Mouse (Mus musculus) spleen, adult 2 months (tissue): ENCODE data around the gene Spred2. TPM values are rescaled to one million over a fixed set of nuclear protein-coding genes. Genes with fewer than 3 reads are reported as not detected.

Source experiments
- DNase-seq, 2 experiments: peaks; one replicate each; pipeline versions ENCODE4 v3.0.0 to v3.0.0-alpha.2; 2012 to 2021; ENCODE audit warnings: low spot score in 2 of 2, low read depth in 1 of 2
- H3K27ac ChIP-seq: fragments of 200-500 bp; 2 replicates; pipeline ENCODE4 v1.5.1; 2012; ENCODE audit warnings: low read length, inconsistent platforms; ENCODE audit not compliant: insufficient read depth
- H3K27me3 ChIP-seq: fragments of 200-500 bp; 2 replicates; pipeline ENCODE4 v1.6.1; 2012; ENCODE audit warnings: mild to moderate bottlenecking, moderate library complexity, low read length, inconsistent platforms; ENCODE audit not compliant: control insufficient read depth, insufficient read depth
- H3K36me3 ChIP-seq: fragments of 200-500 bp; 2 replicates; pipeline ENCODE4 v1.6.1; 2012; ENCODE audit warnings: mild to moderate bottlenecking, low read length, inconsistent platforms; ENCODE audit not compliant: control insufficient read depth, insufficient read depth
- H3K4me1 ChIP-seq: fragments of 200-500 bp; 2 replicates; pipeline ENCODE4 v1.6.1; 2011; ENCODE audit warnings: inconsistent platforms; ENCODE audit not compliant: control insufficient read depth, insufficient read depth, insufficient read length
- H3K4me3 ChIP-seq: fragments of 200-500 bp; 2 replicates; pipeline ENCODE4 v1.5.1; 2011; ENCODE audit warnings: mild to moderate bottlenecking, inconsistent platforms; ENCODE audit not compliant: insufficient read depth, insufficient read length; ENCODE audit errors: extremely low read depth
- CTCF ChIP-seq: fragments of 200-500 bp; IDR thresholded peaks from 2 replicates; pipeline ENCODE4 v1.5.1; 2011; ENCODE audit warnings: mild to moderate bottlenecking, inconsistent platforms; ENCODE audit not compliant: insufficient read depth, insufficient read length, insufficient replicate concordance; ENCODE audit errors: extremely low read depth
- POLR2A ChIP-seq: fragments of 200-500 bp; IDR thresholded peaks from 2 replicates; pipeline ENCODE4 v1.6.1; 2011; ENCODE audit warnings: low read depth, low read length, inconsistent platforms
- WGBS: fragments of 180-500 bp; shearing (Covaris S2); methylation state at CpG from one replicate; pipeline ENCODE4 v1.1.7; 2018; 5-methylcytosine and 5-hydroxymethylcytosine counted together
- polyA plus RNA-seq: library from polyadenylated mRNA; depleted of rRNA; stranded (reverse); fragments of >200 nt; gene quantifications from 2 replicates; pipeline ENCODE4 v1.2.3, GENCODE M21; 2012

The Spred2 gene
- polyA plus RNA-seq, 1 experiment: 5.7 TPM

DNA sequence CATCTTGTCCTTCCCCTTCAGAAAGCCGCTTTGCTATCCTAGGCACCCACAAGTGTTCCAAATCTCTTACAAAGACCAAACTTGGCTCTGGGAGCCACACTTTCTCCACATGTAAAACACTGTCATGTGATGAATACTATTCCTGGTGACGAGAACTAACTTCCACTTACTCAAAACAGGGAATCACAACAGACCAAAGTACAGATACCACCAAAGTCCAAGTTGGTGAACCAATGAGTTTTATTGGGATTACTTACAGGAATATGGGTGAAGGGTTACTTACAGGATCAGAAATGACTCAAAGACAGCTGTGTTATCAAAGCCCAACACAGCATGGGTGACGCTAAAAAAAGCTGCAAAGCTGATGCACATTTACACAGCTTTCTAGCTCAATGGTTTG lies 30.9 kb upstream of the Spred2 start:
- DNase-seq: no peak
- Histone ChIP-seq H3K27me3 (no peaks in the 10 kb centered on the region), H3K4me3 (no peak overlapping the region), H3K4me1 (peaks cover 2% of the 10 kb centered on the region; the same call in 1 of the 2 replicates), H3K27ac (no peak overlapping the region), H3K36me3 (no peaks in the 10 kb centered on the region)
- WGBS: 92% methylated on average over 3 of the region's 3 CpGs
- no peak for TF ChIP-seq CTCF
- no peak for TF ChIP-seq POLR2A

GRCm38 (mm10) chr11:19899621-19900020 lies 24.6 kb upstream of the Spred2 start:
- H3K27ac ChIP-seq: no peak overlapping the region
- H3K4me3 ChIP-seq: no peak overlapping the region
- no peaks in the 10 kb centered on the region for H3K36me3 ChIP-seq
- no peaks in the 10 kb centered on the region for H3K4me1 ChIP-seq
- no peak for DNase-seq
- no peak for TF ChIP-seq CTCF
- no peak for TF ChIP-seq POLR2A
- no peaks in the 10 kb centered on the region for H3K27me3 ChIP-seq
- 77% methylated on average over 5 of the region's 5 CpGs for WGBS

DNA sequence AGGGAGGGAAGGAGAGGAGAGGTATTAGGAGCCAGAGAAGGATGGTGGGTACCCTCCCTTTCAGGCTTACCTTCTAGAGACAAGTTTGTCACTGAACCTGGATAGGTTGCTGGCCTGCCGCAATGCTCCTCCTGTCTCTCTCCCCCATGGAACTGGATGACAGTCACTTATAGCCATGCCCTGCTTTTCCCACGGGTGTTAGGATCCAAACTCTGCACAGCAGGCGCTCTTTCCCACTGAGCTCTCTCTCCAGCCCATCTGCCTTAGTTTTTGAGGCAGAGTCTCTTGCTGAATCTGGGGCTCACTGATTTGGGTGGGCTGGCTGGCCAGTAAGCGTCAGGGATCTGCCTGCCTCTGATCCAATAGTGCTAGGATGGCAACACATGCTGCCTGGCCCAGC lies 23.5 kb upstream of the Spred2 start:
- Histone ChIP-seq H3K4me1 (no peaks in the 10 kb centered on the region), H3K27me3 (no peaks in the 10 kb centered on the region), H3K36me3 (no peaks in the 10 kb centered on the region), H3K4me3 (no peak overlapping the region), H3K27ac (no peak overlapping the region)
- DNase-seq: no peak
- TF ChIP-seq POLR2A: no peak
- TF ChIP-seq CTCF: no peak
- 84% methylated on average over 4 of the region's 4 CpGs for WGBS

DNA sequence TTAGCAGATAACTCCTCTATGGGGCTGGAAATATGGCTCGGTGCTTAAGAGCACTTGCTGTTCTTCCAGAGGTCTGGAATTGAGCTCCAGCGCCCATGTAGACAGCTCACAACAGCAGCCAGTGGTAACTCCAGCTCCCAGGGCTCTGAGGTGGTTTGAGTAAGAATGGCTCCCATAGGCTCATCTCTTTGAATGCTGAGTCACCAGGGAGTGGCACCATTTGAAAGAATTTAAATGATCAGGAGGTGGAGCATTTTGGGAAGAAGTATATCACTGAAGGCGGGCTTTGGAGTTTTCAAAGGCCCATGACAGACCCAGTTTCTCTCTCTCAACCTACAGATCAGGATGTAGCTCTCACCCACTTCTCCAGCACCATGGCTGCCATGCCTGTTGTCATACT lies 13.0 kb upstream of the Spred2 start:
- Histone ChIP-seq H3K27ac (no peak overlapping the region), H3K4me1 (no peaks in the 10 kb centered on the region), H3K4me3 (no peak overlapping the region), H3K27me3 (no peaks in the 10 kb centered on the region), H3K36me3 (no peaks in the 10 kb centered on the region)
- WGBS: 87% methylated on average over 3 of the region's 3 CpGs
- no peak for DNase-seq
- TF ChIP-seq CTCF (no peak), POLR2A (no peak)

- Histone ChIP-seq H3K36me3 (no peaks in the 10 kb centered on the region), H3K27me3 (no peaks in the 10 kb centered on the region), H3K4me3 (no peak overlapping the region), H3K27ac (no peak overlapping the region), H3K4me1 (no peaks in the 10 kb centered on the region)
- no peak for DNase-seq
- TF ChIP-seq POLR2A (no peak), CTCF (no peak)
- WGBS: 70% methylated on average over 6 of the region's 6 CpGs
These were observed 12.0 kb upstream of the Spred2 start for GRCm38 (mm10) chr11:19912179-19912578.

GRCm38 (mm10) chr11:19912661-19913060 lies 11.5 kb upstream of the Spred2 start:
- no peaks in the 10 kb centered on the region for H3K36me3 ChIP-seq
- 93% methylated on average over 5 of the region's 5 CpGs for whole genome bisulfite sequencing

DNA sequence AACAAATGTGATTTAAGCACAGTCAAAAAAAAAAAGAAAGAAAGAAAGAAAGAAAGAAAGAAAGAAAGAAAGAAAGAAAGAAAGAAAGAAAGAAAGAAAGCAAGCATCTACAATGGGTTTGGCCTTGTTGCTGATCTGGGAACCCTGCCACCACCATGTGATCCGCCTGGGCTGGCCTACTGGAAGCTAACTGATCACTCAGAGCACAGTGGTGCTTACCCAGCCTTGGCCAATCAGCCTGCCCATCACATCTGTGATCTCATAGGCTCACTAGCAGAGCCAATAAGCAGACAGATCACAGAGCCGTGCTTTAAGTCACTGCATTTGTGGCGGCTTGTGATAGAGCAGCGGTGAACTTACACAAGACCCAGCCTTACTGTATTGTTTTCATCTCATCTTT lies 10.4 kb upstream of the Spred2 start:
- Histone ChIP-seq H3K4me3 (no peak overlapping the region), H3K27ac (no peak overlapping the region), H3K27me3 (no peaks in the 10 kb centered on the region), H3K4me1 (no peaks in the 10 kb centered on the region), H3K36me3 (no peaks in the 10 kb centered on the region)
- no peak for DNase-seq
- WGBS: 94% methylated on average over 4 of the region's 4 CpGs
- TF ChIP-seq CTCF (no peak), POLR2A (no peak)

More at GRCm38 (mm10) chr11:19912661-19913060, 11.5 kb upstream of the Spred2 start:
- peak; percentile 6; the same call in 1 of the 2 replicates for TF ChIP-seq CTCF
- TF ChIP-seq POLR2A: no peak
- Histone ChIP-seq H3K27me3 (no peaks in the 10 kb centered on the region), H3K4me3 (no peak overlapping the region), H3K4me1 (no peaks in the 10 kb centered on the region), H3K27ac (no peak overlapping the region)
- DNase-seq: no peak
